Mouse (Mus musculus): ENCODE measurements at regions not wholly inside any gene's neighbourhood (a gene's known extent, or its start where the extent isn't known, plus 50 kb on each side); places are given as distances from the start of the nearest gene placed in this dataset.

DNA sequence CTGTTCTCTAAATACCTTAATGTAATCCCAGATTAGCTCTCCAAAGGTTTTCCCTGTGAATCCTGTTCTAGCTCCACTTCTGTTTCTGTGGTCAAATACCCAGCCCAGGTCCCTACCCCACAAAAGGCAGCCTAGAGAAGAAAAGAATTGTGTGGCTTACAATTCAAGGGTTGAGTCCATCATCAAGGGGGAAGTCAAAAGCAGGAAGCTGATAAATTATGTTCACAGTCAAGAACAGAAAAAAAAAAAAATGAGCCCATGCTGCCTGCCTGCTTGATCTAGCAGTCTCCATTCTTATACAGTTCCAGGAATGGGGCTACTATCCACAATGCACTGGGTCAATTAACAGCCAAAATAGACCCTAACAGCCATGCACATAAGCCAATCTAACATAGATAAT lies 285.7 kb downstream of the Actr3 start:
- DNase-seq: no peak

DNA sequence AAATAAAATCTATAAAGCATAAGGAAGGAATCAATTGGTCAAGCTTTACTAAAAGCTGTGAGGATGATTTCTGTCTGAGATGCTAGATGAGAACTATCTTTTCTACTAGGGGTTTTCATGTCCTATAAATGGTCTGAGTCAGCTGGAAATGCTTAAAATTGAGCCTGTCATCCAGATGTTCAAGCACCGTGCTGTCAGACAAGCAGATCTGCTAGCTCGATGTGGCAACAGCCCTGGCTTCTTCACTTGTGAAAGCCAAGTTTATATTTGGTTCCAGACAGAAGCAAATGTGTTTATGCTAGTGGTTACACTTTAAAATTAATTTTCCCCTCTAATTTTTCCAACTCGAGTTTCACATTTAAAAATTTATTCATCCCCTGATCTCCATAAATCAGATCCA lies 311.7 kb downstream of the Actr3 start:
- DNase-seq: no peak

DNA sequence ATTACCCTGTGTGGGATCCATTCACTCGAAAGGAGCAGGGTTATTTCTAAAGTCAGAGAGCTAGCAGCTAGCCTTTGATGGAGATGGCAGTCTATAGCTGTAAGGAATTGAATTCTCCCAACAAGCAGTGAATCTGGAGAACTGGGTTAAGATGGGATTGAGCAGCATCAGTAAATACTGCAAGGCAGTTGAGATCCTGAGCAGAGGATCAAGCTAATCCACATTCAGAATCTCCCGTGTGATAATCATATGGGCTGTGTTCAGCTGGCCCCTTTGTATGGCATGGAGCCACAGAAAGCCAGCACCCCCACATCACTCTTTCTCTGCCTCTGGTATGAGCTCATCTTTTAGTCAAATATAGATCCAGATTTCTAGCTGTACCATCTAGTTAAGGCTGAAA lies 334.9 kb downstream of the Actr3 start:
- DNase-seq: no peak

DNA sequence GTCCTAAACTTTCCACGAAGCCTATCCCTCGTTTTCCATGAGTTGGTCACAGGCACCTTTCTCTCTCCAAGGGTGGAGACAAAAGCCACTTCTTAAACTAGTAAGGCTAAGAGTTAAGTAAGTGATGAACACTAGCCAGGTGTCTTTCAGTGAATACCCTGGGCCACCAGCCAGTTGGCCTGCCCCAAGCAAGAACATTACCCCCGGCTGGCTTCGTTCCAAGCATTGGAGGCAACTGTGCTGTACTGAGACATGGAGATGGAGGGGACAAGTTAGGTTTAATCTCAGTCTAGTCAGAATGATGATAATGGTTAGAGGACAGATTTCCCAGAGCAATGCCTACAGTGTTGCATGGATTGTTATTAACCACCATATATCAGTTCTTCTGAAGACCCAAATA lies 350.6 kb downstream of the Actr3 start:
- no peak for DNase-seq

DNA sequence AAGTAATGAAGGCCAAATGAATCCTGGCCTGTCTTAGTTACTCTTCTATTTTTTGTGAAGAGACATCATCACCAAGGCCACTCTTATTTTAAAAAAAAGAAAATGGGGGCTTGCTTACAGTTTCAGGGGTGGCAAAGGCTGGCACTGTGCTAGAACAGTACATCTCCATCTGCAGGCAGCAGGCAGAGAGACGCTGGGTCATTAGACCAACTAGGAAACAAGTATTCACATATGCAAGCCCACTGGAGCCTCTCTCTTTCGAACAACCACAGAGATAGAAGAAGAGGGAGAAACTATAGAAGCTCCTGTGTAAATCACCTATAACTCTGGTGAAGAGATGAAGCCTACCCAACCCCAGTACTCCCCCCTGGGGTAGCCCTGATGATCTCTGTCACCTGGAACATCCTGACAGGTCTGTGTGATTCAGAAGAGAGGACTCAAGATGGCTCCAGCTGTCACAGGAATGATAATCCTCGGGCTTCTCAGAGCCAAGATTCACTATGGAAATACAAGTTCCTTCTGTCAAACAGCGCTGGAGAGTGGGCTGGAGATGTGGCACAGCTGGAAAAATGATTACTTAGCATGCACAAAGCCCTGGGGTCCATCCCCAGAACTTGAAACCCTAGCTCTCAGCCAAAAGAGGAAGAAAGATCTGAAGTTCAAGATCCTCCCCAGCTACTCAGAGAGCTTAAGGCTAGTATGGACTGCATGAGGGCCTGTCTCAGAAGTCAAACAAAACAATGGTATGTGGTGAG lies 395.8 kb downstream of the Actr3 start:
- DNase-seq: no peak

DNA sequence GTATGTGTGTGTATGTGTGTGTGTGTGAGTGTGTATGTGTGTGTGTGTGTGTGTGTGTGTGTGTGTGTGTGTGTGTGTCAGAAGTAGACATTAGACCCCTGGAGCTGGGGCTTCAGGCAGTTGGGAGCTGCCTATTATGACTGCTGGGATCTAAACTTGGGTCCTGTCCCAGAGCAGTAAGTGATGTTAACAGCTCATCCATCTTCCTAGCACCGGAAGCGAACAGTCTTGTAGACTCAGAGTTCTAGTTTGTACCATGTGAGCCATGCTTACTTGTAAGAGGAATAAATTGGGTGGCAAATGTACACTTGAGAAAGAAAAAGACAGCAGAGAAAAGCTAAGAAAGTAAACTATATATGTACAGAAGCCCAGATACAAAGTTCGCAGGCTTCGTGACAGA lies 422.2 kb downstream of the Actr3 start:
- DNase-seq: no peak

DNA sequence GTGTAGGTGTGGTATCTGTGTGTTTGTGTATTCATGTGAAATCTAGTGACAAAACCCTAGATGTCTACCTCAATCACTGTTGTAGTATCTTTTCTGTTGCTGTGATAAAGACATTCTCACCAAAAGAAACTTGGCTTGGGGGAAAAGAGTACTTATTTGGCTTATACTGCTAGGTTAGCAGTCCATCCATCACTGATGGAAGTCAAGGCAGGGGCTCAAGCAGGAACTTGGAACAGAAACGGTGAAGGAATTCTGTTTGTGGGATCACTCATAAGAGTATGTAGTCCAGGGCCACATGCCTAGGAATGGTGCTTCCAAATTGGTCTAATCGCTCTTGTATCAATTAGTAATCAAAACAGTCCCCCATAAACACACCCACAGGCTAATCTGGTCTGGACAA lies 423.6 kb downstream of the Actr3 start:
- no peak for DNase-seq

DNA sequence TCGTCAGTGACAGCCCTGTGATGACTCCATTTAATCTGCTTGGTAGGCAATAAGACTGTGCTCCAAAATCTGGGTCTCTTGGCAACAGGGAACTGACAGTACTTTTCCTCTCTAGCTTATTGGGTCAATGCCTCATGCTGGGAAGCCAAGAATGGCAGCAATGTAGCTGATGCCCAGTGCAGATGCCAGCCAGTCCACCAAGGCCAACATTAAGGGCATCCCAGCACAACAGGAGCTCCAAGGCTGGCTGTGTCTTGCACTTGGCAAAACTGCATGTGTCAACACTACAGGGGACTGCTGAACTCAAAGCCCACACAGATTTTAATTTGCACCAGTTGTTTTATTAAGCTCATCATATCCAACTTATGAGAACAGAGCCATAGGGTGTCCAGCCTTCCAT lies 437.9 kb downstream of the Actr3 start:
- DNase-seq: peak; percentile 7

DNA sequence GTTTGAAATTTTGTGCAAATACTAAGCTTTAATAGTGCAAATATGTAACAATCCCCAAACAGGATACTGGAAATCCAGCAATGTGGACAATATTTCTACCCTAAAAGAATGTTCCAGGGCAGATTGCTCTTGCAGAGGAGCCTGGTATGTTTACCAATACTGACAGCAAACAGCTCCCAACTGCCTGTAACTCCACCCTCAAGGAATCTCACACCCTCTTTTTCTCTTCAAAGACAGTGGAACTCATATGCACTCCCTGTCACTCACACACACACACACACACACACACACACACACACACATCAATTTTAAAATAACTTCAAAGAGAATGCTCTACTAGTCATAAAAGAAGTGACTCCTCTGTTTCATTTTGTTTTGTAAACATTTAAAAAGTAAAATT lies 484.7 kb downstream of the Actr3 start:
- no peak for DNase-seq

DNA sequence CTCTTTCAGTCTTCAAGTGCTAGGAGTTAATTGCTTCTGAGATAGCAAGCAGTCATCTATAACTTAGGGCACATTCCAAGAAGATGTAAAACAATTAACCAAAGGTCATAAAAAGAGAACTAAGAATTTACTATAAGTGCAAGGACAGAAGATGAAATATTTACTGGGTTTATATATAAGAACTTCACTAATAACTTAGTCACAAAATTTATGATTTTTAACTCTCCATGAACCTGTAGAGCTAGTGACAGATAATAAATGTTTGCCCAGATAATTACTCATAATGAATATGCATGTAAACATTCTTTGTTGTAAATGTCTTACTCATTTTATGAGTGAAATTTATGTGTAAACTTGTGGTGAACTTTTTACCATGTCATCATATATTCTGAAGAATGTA lies 531.2 kb downstream of the Actr3 start:
- no peak for DNase-seq

DNA sequence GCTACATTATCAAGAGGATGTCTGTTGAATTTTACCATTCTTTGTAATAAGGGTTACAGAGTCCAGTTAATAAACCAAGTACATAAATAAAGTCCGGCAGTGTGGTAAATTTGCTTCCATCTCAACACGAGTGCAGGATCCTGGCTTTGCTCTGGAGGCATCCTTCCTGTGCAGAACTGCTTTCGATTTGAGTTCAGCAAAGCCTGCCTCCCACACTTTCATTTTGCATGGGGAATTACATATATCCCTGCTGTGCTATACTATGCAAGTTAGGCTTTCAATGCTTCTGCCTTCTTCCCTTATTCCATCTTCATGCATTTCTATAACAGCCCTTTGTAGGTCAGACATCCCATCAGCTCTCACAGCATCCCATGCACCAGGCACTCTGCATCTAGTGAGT lies 564.4 kb downstream of the Actr3 start:
- DNase-seq: no peak

DNA sequence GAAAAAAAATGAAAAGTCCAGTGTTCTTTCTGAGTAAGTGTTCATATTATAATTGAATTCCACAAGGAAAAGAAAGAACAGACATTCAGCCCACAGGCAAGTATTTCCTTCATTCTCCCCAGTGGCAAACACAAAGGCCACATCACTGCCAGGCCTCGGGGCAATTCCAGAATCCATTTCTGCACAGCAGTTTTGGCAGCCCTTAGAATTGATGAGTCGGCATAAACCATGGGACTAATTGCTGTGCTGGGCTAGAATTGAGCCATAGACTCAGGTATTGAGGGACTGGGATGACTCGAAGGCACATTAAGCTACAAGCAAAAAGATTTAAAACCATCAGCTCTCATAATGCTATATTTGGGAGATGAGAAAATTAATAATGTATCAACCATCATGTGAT lies 569.3 kb downstream of the Actr3 start:
- no peak for DNase-seq

DNA sequence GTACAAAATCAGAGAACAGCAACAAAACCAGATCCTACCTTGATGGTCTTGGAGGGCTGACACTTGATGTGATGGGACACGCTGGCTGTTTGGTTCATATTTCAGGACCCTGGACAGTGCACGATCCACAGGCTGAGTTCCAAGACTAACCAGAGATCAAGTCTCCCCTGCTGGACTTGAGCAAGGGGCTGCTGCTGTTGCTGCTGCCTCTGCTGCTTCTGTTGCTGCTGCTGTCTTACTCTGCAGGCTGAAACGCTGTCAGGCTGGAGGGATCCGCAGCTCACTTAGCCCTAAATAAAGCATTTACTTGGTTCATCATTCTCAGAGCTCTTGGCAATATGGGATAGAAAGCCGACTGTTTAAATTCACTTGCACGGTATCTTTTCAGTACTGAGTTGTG lies 589.8 kb downstream of the Actr3 start:
- no peak for DNase-seq

DNA sequence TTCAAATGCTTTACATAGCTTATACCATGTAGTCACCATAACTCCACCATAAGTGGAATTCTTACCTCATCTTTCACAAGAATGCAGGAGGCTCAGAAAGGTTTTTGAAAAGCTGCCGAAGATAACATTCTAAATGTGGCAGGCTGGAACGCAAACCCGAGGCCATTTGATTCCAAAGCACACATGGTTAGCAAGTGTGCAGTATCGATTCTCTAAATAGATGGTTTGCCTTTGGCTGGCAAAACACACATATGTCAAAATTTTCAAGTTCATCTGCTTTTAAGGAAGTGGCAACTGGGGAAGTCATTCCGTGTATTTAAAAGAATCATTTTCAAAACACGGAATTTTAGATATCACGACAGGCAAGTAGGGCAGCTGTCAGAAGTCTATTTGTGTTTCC lies 609.8 kb downstream of the Actr3 start:
- DNase-seq: no peak

DNA sequence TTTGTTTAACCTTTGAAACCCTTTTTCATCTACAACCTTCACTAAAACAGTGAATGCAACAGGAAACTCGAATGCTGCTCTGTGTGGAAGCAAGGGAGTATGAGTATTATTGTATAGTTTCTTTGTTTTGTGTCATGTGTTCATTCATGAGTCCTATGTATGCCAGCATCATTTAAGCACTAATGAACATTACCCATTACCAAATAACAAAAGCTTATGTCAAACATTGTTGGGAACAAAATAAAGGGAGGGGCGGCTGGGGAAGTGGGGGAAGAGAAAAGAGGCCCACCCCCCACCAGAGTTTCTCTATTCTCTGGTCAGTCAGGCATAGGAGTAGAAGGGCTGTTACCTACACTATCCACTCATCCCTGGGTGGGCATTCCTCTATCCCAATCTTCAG lies 642.5 kb downstream of the Actr3 start:
- DNase-seq: no peak

DNA sequence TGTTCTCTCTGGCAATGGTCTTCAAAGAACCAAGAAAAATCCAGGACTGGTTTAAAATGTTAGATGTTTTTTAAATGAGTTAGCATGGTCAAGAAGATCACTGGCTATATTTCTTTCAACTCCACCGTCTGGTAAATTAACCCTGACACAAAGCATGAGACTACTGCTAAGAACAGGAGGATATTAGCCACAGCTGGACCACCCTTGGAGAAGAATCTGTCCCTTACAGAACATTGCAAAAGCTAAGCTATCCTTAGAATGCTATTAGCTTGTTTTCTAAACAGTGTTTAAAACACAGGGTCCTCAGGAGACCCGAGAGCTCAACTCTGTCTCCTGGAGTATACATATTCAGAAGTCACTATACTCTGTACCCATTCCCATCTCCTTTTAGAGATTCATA lies 644.9 kb downstream of the Actr3 start:
- no peak for DNase-seq

DNA sequence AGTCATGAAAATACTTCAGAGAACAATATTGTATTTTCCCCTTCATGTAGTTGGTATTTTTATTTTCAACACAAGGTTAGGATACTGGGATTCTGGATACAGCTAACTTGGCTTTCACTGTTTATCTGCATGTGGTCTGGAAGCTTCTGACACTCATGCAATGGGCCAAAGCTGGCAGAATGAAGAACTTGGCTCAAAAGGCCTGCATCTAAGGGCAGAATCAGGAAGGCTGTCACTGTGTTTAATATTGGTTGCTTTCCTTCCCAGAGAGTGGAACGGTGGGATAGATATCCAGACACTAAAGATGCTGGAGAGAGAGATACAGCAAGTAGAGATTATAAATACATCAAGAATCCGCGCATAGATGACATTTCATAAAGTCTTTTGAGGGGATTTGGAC lies 645.4 kb downstream of the Actr3 start:
- no peak for DNase-seq

DNA sequence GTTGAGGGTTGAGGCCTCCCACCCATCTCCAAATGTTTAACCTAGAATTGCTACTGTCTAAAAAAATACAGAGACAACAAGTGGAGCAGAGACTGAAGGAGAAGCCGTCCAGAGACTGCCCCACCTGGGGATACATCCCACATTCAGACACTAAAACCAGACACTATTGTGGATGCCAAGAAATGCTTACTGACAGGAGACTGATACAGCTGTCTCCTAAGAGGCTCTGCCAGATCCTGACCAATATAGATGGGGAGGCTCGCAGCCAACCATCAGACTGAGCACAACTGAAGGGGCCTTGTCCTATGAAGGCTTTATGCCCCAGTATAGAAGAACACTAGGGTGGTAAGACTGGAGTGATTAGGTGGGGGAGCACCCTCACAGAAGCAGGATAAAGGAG lies 652.5 kb downstream of the Actr3 start:
- DNase-seq: no peak

DNA sequence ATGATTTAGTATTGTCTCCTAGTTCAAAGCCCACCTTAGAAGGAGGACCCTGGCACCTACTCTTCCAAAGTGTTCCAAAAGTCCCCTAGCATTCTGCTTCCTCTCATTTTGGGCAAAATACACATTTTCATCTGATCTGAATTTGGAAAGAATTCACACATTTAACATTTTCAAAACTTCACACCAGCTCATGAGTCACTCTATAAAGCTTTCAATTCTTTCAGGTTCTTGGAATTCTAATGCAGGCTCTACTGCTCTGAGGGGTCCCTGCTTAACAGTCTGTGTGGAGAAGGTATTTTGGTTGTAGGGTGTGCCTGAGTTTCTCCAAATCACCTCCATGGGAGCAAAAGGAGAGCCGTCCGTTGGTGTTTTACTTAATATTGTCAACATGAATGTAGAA lies 657.8 kb downstream of the Actr3 start:
- no peak for DNase-seq

DNA sequence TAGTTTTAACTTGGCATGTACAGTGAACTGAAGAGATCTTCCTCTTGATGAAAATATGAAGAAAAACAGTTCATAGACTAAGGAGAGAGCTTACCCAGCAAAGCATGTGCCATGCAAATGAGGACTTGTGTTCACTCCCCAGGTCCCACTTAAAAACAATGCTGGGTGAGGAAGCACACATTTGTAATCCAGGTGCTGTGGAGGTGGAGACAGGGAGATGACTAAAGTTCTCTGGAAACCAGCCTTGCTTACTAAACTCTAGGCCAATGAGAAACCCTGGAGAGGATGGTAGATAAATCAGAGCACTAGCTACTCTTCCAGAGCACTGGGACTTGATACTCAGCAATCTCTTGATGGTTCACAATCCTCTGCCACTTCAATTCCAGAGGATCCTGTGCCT lies 678.8 kb downstream of the Actr3 start:
- no peak for DNase-seq

DNA sequence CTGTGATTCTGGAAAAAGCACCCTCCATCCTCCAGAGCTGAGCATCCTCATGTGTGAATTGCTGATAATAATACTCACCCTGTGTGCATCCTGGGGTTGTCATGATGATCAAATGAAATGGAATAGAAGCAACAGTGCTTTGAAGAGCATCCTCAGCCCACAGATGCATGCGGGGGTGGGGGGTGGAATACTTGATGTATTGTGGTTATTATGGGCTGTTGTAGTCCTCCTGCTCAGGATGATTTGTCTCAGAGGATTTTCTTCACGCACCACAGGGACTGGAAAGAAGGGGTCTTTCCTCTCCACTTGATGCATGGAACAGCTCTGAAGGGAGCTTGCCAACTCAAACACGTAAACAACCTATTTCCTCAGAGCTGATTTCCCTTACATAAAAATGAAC lies 694.4 kb upstream of the Dpp10 start:
- no peak for DNase-seq

DNA sequence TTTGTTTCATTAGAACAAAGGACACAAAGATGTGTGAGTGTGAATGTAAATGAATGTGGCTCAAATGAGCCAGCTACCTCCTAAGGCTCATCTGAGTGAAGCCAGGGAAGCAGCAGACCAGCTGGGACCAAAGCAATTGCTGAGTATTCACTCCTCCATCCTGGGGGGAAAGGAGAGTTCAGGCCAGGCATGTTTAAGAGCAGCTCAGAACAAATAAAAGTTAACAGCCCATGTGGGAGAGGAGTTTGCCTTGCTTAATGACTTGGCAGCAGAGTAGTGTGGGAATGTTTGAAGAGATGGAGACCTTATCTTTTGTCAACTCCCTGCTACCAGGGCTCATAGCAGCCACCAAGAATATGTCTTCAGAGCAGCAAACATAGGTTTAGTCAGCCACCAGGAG lies 685.0 kb upstream of the Dpp10 start:
- no peak for DNase-seq

DNA sequence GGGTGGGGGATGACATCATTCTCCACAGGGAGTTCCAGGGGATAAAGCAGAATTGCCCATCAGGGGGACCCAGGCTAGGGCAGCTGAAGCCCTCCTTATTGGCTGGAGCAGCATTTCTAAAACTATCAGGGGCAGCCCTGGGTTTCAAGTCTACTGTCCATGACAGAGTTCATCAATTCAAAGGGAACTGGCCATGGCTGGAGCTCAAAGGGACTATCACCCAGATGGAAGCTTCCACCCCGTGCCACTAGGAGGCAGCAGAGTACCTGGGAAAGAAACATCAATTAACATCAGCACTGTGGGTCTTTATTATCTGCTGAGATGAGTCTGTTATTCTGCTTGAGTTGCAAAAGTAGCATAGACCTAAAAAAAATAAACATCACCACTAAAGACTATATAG lies 672.7 kb upstream of the Dpp10 start:
- DNase-seq: no peak

DNA sequence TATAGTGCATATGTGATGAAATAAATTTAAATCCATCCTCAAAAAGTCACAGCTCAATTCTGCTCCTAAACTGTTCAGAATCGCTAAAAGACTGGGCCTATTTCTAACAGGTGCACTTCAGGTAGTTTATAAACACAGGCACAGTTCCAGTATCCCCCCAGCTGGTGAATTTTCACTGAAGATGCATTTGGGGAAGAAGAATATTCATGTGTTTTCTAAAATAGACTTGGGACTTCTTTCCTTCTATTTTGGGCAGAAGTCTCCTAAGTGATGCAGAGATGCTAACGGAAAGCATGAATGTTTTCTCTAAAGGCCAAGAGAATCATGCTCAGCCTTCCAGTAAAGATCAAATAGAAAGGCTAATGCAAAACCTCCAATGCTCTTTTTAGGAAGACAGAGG lies 660.9 kb upstream of the Dpp10 start:
- DNase-seq: no peak

DNA sequence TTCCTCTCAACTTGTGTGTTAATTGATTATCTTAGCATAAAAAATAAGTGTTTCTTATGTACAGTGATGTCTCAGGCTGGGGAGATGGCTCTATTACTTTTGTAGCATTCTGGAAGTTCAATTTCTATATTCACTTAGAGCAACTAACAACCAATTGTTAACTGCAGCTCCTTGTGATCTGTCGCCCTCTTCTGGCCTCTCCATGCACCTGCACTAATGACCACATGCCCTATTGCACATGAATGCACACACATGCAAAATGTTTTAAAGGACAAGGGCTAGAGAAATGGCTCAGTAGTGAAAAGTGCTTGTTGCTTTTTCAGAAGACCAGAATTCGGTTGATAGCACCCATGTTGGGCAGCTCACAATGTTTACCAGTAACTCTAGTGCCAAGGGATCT lies 629.1 kb upstream of the Dpp10 start:
- no peak for DNase-seq
